Mouse (Mus musculus) embryonic facial prominence, embryonic 11.5 days (tissue): ENCODE measurements around the gene Sema6c. TPM values are rescaled to one million over a fixed set of nuclear protein-coding genes. Genes with fewer than 3 reads are reported as not detected.

Source experiments
- ATAC-seq: fragments of 200-750 bp; cut with Nextera tagmentation; replicated peaks from 2 replicates; pipeline ENCODE4 v1.8.0; 2017; ENCODE audit warnings: low read depth; ENCODE audit not compliant: insufficient number of reproducible peaks, low FRiP score, low TSS enrichment
- DNase-seq: peaks from one replicate; pipeline ENCODE4 v3.0.0-alpha.2; 2015; ENCODE audit warnings: low spot score
- H3K27ac ChIP-seq: fragments of 300-500 bp; sonication (generic); replicated peaks from 2 replicates; pipeline ENCODE4 v1.5.1; 2014; ENCODE audit warnings: mild to moderate bottlenecking, low read depth, low read length, control low read depth
- H3K27me3 ChIP-seq: fragments of 300-500 bp; sonication (generic); 2 replicates; pipeline ENCODE4 v1.6.1; 2014; ENCODE audit warnings: mild to moderate bottlenecking, low read length, moderate library complexity, mixed read lengths; ENCODE audit not compliant: control insufficient read depth, insufficient read depth
- H3K36me3 ChIP-seq: fragments of 300-500 bp; sonication (generic); replicated peaks from 2 replicates; pipeline ENCODE4 v1.6.1; 2014; ENCODE audit warnings: low read depth, mild to moderate bottlenecking, low read length, moderate library complexity, mixed read lengths; ENCODE audit not compliant: control insufficient read depth, insufficient read depth
- H3K4me1 ChIP-seq: fragments of 300-500 bp; sonication (generic); 2 replicates; pipeline ENCODE4 v1.6.1; 2014; ENCODE audit warnings: low read length, mixed read lengths; ENCODE audit not compliant: control insufficient read depth, insufficient read depth
- H3K4me2 ChIP-seq: fragments of 300-500 bp; sonication (generic); 2 replicates; pipeline ENCODE4 v1.6.1; 2014; ENCODE audit warnings: low read depth, mild to moderate bottlenecking, control low read depth, low read length, moderate library complexity
- H3K4me3 ChIP-seq: fragments of 300-500 bp; sonication (generic); 2 replicates; pipeline ENCODE4 v1.5.1; 2014; ENCODE audit warnings: low read depth, low read length, control low read depth
- H3K9ac ChIP-seq: fragments of 300-500 bp; sonication (generic); replicated peaks from 2 replicates; pipeline ENCODE4 v1.6.1; 2014; ENCODE audit warnings: mild to moderate bottlenecking, control low read depth, low read length
- H3K9me3 ChIP-seq: fragments of 300-500 bp; sonication (generic); replicated peaks from 2 replicates; pipeline ENCODE4 v1.6.1; 2016; ENCODE audit warnings: mild to moderate bottlenecking, low read length, inconsistent platforms, mixed read lengths; ENCODE audit not compliant: control insufficient read depth
- WGBS: fragments of 180-500 bp; shearing (Covaris S2); extraction: QIAGEN DNeasy Blood & Tissue Kit; methylation state at CpG from one replicate; pipeline ENCODE4 v1.1.7; 2014; 5-methylcytosine and 5-hydroxymethylcytosine counted together
- polyA plus RNA-seq: library from polyadenylated mRNA; unstranded; fragments of >200 nt; fragmentation: Nextera tagmentation; extraction: Ambion mirVana; gene quantifications from 2 replicates; pipeline ENCODE4 v1.2.1, GENCODE M21; 2014

Sema6c gene
- polyA plus RNA-seq, 1 experiment from 2014 or later, result 9.5 TPM

DNA sequence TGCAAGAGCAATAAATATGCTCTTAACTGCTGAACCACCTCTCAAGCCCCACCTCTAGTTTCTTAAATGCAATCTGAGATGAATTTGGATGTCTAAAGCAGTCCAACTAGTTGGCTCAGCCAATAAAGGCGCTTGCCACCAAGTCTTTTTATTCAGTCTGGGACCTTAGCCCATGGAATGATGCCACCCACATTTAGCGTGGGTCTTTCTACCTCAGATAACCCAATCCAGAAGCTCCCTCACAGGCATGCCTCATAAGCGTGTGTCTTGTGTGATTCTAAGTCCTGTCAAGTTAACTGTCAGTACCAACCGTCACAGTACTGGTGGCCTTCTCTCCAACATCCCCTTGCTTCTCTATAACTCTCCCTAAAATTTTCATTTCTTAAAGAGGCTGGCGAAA, 18.7 kb downstream of the Sema6c start:
- Histone ChIP-seq H3K4me1 (peaks cover 2% of the 10 kb centered on the region; the same call in 1 of the 2 replicates), H3K27me3 (peaks cover 3% of the 10 kb centered on the region), H3K9me3 (no peaks in the 10 kb centered on the region), H3K36me3 (no peaks in the 10 kb centered on the region), H3K4me3 (no peak overlapping the region), H3K27ac (no peak overlapping the region), H3K4me2 (no peak overlapping the region), H3K9ac (no peak overlapping the region)
- WGBS, result 85% methylated on average over 5 of the region's 5 CpGs
- ATAC-seq, result no peak
- DNase-seq, result no peak

DNA sequence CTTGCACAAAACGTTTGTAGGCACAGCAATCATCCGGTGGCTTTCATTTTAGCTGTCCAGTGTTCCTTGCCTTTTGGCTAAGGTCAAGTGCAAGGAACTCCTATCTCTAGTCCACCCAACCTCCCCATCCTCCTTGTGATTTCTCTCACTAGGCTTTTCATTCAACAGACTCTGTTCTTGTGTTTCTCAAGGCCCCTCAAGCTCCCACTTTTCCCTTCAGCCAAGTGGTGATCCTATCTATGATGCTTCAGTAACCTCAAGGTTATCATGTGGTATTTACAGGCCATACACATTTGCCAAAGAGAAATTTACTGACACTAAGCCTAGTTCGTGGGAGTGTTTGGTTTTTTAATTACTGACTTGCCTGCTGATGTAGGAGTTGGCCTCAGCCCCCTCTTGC, 19.6 kb downstream of the Sema6c start:
- Histone ChIP-seq H3K27ac (no peak overlapping the region), H3K9ac (no peak overlapping the region), H3K27me3 (no peaks in the 10 kb centered on the region), H3K36me3 (peaks cover 3% of the 10 kb centered on the region), H3K4me2 (no peak overlapping the region), H3K4me1 (no peaks in the 10 kb centered on the region), H3K4me3 (no peak overlapping the region), H3K9me3 (no peaks in the 10 kb centered on the region)
- ATAC-seq, result no peak
- no peak for DNase-seq
- 73% methylated on average over 3 of the region's 3 CpGs for WGBS

DNA sequence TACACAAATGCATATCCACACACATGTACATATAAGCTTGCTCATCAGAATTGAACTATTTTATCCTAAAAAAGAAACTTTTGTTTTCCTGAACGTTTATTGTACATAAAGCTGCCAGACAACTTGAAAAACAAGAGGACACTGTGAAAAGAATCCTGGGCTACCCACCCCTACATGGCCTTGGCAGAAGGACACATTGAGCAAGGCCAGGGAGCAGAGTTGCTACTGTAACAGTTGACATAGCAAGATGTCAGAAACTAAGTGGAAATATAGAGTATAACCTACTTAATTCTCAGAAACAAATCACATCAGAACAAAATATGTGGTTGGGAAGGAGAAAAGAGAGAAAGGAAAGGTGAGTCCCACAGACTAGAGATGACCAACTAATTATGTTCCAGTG, 21.6 kb downstream of the Sema6c start:
- Histone ChIP-seq H3K4me3 (no peak overlapping the region), H3K27ac (no peak overlapping the region), H3K27me3 (no peaks in the 10 kb centered on the region), H3K4me2 (no peak overlapping the region), H3K36me3 (peaks cover 3% of the 10 kb centered on the region), H3K9ac (no peak overlapping the region), H3K9me3 (no peaks in the 10 kb centered on the region), H3K4me1 (no peaks in the 10 kb centered on the region)
- no peak for ATAC-seq
- WGBS, result 86% methylated on average over 1 of the region's 1 CpGs
- DNase-seq, result no peak

DNA sequence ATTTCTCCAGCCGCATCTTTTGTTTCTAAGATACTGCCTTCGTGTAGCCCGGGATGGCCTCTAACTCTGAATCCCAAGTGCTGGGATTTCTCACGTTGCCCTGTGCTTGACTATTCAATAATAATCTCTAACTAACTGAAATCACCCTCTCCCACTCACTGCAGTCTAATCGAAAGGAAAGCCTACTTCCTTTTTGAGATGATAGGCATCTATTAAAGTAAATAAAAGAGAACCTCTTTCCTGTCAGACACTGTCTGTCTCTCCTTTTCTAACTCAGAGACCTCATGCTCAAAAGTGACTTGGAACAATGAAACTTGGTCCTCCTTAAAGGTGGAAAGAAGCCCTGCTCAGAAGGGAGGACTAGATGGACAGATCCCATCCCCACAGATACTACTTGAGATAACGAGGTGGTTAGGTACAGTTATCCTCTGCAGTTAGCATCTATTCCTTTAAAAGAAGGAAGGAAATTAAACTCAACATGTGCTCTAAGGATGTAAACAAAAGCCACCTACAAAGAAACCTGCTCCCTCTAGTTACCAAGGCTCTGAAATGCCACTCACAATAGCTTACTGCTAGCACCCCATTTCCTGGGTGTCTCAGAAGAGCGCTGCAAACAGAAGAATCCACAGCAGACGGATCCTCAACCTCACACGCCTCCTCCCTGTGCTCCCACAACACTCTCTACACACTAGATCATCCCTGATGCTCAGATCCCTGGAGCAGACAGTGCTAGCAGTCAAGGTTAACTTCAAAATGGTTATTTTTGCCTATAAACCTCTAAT, 24.7 kb downstream of the Sema6c start:
- Histone ChIP-seq H3K27ac (no peak overlapping the region), H3K9me3 (no peaks in the 10 kb centered on the region), H3K36me3 (peaks cover 3% of the 10 kb centered on the region), H3K4me1 (no peaks in the 10 kb centered on the region), H3K4me2 (no peak overlapping the region), H3K9ac (no peak overlapping the region), H3K27me3 (no peaks in the 10 kb centered on the region), H3K4me3 (no peak overlapping the region)
- WGBS, result 94% methylated on average over 9 of the region's 9 CpGs
- DNase-seq (no peak), ATAC-seq (no peak)

DNA sequence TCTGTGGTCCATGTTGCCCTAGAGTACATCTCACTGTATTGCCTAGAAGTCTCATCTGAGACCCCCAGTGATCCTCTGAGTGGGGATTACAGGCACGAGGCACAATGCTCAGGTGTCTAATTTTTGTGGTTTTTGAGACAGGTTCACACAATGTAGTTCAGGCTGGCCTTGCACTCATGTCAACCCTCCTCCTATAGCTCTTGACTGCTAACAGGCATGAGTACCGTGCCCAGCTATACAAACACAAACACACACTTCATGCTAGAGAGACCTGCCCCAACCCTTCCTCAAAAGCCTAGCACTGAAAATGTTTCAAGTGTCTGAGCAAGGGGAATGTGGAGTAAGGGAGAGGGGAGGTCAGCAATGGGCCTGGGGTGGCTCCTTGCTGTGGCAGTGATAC, 25.8 kb downstream of the Sema6c start:
- H3K36me3 ChIP-seq, result peaks cover 3% of the 10 kb centered on the region
- WGBS, result 92% methylated on average over 2 of the region's 2 CpGs
- H3K4me1 ChIP-seq, result no peaks in the 10 kb centered on the region

DNA sequence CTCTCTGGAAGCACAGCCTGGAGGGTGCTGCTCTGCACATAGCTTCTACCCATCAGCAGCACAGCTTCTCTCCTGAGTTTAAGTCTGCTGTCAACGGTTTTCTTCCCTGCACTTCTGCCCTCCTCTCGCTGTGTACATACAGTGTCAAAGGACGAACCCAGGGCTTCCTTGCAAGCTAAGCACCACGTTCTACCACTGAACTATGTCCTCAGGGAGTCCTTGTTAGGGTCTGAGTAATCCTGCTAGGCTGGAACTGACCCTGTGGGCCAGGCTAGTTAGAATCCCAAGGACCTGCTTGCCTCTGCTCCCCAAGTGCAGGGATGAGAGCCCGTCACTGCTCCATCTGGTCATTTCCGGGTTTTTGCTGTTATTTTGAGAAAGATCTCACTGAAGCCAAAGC, 26.6 kb downstream of the Sema6c start:
- H3K9ac ChIP-seq, result no peak overlapping the region
- ATAC-seq, result no peak
- no peaks in the 10 kb centered on the region for H3K4me1 ChIP-seq
- no peak overlapping the region for H3K4me3 ChIP-seq
- H3K4me2 ChIP-seq, result no peak overlapping the region
- H3K36me3 ChIP-seq, result peaks cover 3% of the 10 kb centered on the region
- H3K9me3 ChIP-seq, result no peaks in the 10 kb centered on the region
- no peak overlapping the region for H3K27ac ChIP-seq
- 84% methylated on average over 6 of the region's 6 CpGs for WGBS
- no peak for DNase-seq
- H3K27me3 ChIP-seq, result no peaks in the 10 kb centered on the region

More for the DNA sequence above, 25.8 kb downstream of the Sema6c start:
- ATAC-seq (no peak), DNase-seq (no peak)
- H3K27me3 ChIP-seq, result no peaks in the 10 kb centered on the region
- H3K9ac ChIP-seq, result no peak overlapping the region
- H3K4me3 ChIP-seq, result no peak overlapping the region
- no peak overlapping the region for H3K27ac ChIP-seq
- no peaks in the 10 kb centered on the region for H3K9me3 ChIP-seq
- H3K4me2 ChIP-seq, result no peak overlapping the region

DNA sequence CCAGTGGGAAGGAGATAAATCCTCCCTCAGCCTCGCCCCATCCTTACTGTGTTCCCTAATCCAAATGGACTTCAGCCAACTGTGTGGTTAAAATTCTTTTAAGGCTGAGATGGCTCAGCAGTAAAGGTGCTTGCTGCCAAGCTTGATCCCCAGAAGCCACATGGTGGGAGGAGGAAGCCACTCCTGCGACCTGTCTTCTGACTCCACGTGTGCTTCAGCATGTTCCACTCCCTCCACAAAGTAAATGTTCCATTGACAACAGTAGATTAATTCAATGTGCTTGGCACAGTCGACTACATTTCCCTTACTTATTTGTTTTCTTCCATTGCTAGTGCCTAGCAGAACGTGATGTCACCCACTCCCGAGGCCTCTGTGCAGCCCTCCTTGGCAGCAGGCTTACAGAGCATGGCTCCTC, 34.5 kb downstream of the Sema6c start:
- peaks cover 6% of the 10 kb centered on the region for H3K36me3 ChIP-seq
- no peak for ATAC-seq

DNA sequence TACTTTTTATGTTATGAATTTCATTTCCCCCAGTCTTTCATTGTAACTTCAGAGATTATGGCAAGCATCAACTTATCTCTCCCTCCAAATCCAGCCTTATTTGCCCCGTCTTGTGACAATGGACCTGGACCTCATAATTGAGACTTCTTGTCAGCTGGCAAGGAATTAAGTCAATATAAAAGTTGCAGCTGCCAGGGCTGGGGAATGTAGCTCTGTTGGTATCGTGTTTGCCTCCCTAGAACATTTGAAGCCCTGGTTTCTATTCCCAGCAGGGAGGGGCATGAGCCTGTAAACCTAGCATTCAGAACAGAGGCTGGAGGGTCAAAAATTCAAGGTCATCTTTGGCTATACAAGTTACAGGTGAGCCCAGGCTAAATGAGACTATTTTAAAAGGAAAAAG, 35.5 kb downstream of the Sema6c start:
- Histone ChIP-seq H3K4me1 (no peaks in the 10 kb centered on the region), H3K27me3 (no peaks in the 10 kb centered on the region), H3K9ac (no peak overlapping the region), H3K4me3 (no peak overlapping the region), H3K9me3 (no peaks in the 10 kb centered on the region), H3K36me3 (peaks cover 7% of the 10 kb centered on the region), H3K4me2 (no peak overlapping the region), H3K27ac (no peak overlapping the region)
- no peak for DNase-seq
- ATAC-seq, result no peak
- WGBS, result 91% methylated on average over 2 of the region's 2 CpGs

More for the DNA sequence above, 34.5 kb downstream of the Sema6c start:
- WGBS, result 85% methylated on average over 6 of the region's 6 CpGs
- no peak for DNase-seq
- no peaks in the 10 kb centered on the region for H3K27me3 ChIP-seq
- H3K4me1 ChIP-seq, result no peaks in the 10 kb centered on the region
- no peak overlapping the region for H3K27ac ChIP-seq
- no peaks in the 10 kb centered on the region for H3K9me3 ChIP-seq
- no peak overlapping the region for H3K4me2 ChIP-seq
- no peak overlapping the region for H3K4me3 ChIP-seq
- no peak overlapping the region for H3K9ac ChIP-seq
